Mouse (Mus musculus): ENCODE data around the gene Nrp2. TPM values are rescaled to one million over a fixed set of nuclear protein-coding genes. Genes with fewer than 3 reads are reported as not detected.

Nrp2 gene
- total RNA-seq, 2 experiments from 2014 or later, result 29.4 to 31.2 TPM

- DNase-seq (ENCODE audit: low spot score in 2 of 2), result no peak
Measured at GRCm38 (mm10) chr1:62747421-62748111, 44.5 kb downstream of the Nrp2 start.

GRCm38 (mm10) chr1:62748361-62748760 is 45.3 kb downstream of the Nrp2 start:
- no peak for DNase-seq (ENCODE audit: low spot score in 2 of 2)

GRCm38 (mm10) chr1:62749716-62750115 is 46.6 kb downstream of the Nrp2 start:
- peak; percentile 60 to 74 for DNase-seq (ENCODE audit: low spot score in 2 of 2)

GRCm38 (mm10) chr1:62750408-62751008 is 47.4 kb downstream of the Nrp2 start:
- peak in 1 of 2 experiments; percentile 17 for DNase-seq (ENCODE audit: low spot score in 2 of 2)

GRCm38 (mm10) chr1:62751011-62752006 is 48.2 kb downstream of the Nrp2 start:
- no peak for DNase-seq (ENCODE audit: low spot score in 2 of 2)

GRCm38 (mm10) chr1:62752055-62752454 is 49.0 kb downstream of the Nrp2 start:
- no peak for DNase-seq (ENCODE audit: low spot score in 2 of 2)

GRCm38 (mm10) chr1:62752661-62753333 is 49.7 kb downstream of the Nrp2 start:
- DNase-seq (ENCODE audit: low spot score in 2 of 2), result no peak

- DNase-seq (ENCODE audit: low spot score in 2 of 2), result no peak
Measured at GRCm38 (mm10) chr1:62754066-62754835, 51.2 kb downstream of the Nrp2 start.

- no peak for DNase-seq (ENCODE audit: low spot score in 2 of 2)
Measured at GRCm38 (mm10) chr1:62760086-62760485, 57.0 kb downstream of the Nrp2 start.

- no peak for DNase-seq (ENCODE audit: low spot score in 2 of 2)
Measured at GRCm38 (mm10) chr1:62760565-62760964, 57.5 kb downstream of the Nrp2 start.

GRCm38 (mm10) chr1:62763779-62764178 is 60.7 kb downstream of the Nrp2 start:
- no peak for DNase-seq (ENCODE audit: low spot score in 2 of 2)

- no peak for DNase-seq (ENCODE audit: low spot score in 2 of 2)
Measured at GRCm38 (mm10) chr1:62765171-62765570, 62.1 kb downstream of the Nrp2 start.

GRCm38 (mm10) chr1:62766766-62767165 is 63.7 kb downstream of the Nrp2 start:
- no peak for DNase-seq (ENCODE audit: low spot score in 2 of 2)

- DNase-seq (ENCODE audit: low spot score in 2 of 2), result no peak
Measured at GRCm38 (mm10) chr1:62767611-62768010, 64.5 kb downstream of the Nrp2 start.

- no peak for DNase-seq (ENCODE audit: low spot score in 2 of 2)
Measured at GRCm38 (mm10) chr1:62770576-62770975, 67.5 kb downstream of the Nrp2 start.

GRCm38 (mm10) chr1:62772391-62772790 is 69.3 kb downstream of the Nrp2 start:
- no peak for DNase-seq (ENCODE audit: low spot score in 2 of 2)

GRCm38 (mm10) chr1:62773105-62773920 is 70.2 kb downstream of the Nrp2 start:
- DNase-seq (ENCODE audit: low spot score in 2 of 2), result no peak

GRCm38 (mm10) chr1:62773921-62774191 is 70.8 kb downstream of the Nrp2 start:
- no peak for DNase-seq (ENCODE audit: low spot score in 2 of 2)

GRCm38 (mm10) chr1:62774288-62775218 is 71.5 kb downstream of the Nrp2 start:
- DNase-seq (ENCODE audit: low spot score in 2 of 2), result no peak

All from left cerebral cortex, adult 18-20 months (tissue).